Mouse (Mus musculus) liver, adult (tissue): ENCODE results near the gene Nrp1.

Experiments used
- GATA4 ChIP-seq: IDR thresholded peaks from 2 replicates; pipeline ENCODE4 v1.6.1; 2014; ENCODE audit warnings: mild to moderate bottlenecking, low read length; ENCODE audit not compliant: insufficient replicate concordance

The Nrp1 gene

DNA sequence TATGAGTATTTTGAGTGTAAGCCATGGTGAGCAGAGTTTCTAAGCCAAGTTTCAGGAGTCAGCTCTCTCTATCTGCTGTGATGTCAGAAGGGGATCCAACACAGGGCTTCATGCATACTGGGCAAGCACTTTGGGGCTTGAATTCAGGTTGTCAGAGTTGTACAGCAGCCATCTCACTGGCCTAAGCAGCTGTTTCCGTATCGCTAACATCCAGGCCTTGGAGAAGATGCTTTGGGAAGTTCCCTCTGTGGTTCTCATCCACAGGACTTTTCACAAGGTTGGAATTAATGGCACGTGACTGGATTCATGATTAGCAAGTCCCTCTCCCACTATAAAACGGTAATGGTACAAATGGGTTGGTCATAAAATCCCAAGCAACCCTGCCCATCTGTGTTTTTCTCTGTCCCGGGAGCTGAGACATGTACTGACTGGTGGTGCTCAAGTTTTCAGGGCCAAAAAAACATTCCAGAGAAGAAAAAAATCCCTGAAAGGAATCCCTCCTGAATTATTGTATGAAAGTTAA lies 36.3 kb downstream of the Nrp1 start:
- TF ChIP-seq GATA4, result no peak

DNA sequence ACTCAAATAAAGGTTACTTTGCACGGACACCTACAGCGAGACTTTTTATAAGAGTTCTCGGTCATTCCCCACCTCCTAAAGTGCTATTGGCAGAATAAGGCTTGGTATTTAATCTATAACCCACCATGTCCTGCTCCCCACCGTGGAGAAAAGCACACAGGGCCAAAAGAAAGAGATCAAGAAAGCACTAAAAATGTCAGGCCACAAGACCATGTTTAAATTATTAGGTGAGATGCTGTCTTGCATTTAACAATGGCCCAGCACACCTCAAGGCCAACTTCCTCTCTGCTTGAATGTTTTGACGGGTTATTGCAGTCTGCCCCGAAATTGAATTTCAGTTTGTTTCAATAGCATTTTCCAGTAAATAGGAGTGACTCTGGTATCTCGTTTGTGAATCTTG lies 38.6 kb downstream of the Nrp1 start:
- no peak for TF ChIP-seq GATA4

DNA sequence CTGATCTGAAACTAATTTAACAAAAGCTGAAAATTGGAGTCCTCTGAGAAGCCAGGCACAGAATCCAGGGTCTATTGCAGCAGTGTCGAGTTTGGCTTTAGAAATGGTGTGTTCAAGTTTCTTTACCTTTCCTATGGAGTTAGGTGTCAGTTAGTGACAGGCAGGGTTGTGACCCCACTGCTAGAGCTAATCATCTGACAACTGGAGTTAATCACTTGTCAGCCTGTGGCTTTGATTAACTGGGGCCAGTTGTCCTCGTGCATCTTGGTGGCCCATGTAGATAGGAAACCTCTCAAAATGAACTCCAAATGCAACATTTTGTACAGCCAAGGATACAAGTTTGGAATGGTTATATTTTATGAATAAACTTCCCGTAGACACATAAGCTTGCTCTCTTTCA lies 39.0 kb downstream of the Nrp1 start:
- no peak for TF ChIP-seq GATA4

DNA sequence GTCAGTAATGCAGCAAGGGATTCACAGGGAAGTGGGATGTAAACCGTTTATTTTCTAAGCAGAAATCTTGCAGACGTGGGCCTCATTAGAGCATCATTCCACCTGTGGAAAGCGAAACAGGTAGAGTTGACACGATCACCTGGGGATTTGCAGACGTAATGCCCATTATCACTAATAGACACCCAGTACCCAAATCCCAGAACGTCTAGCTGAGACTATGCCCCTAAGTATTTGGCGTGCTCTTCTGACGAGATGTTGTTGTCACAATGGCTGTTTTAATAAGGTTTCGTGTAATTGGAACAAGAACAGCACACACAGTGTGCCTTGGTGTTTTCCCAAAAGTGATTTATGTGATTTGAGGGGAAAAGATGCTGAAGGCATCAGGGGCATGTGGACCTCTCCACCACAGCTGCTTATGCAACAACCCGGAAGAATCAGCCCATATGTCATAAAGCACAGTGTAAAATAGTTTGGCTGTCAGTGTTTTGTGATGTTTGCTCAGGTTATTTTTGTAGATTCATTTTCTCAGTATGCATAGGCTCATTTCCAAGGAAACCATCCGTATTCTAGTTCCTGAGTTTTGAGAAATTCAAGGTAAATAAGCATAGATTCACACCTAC lies 40.2 kb downstream of the Nrp1 start:
- TF ChIP-seq GATA4, result no peak

DNA sequence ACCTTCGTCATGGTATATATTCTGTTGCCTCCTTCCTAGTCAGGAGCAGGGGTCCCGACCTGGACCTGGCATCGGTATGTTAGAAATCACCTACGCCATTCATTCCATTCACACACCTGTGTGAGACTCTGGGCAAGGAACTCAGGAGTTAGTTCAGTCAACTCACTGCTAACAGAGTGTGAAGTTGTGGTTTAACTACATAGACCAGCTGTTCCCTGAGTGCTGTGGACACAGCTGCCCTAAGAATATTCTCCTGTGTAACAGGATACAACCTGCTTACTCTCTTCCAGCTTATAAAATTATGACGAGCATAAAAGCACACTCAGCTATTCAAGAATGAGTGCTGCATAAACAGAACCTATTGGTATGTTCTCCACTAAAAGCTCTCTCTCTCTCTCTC lies 41.9 kb downstream of the Nrp1 start:
- TF ChIP-seq GATA4, result no peak

DNA sequence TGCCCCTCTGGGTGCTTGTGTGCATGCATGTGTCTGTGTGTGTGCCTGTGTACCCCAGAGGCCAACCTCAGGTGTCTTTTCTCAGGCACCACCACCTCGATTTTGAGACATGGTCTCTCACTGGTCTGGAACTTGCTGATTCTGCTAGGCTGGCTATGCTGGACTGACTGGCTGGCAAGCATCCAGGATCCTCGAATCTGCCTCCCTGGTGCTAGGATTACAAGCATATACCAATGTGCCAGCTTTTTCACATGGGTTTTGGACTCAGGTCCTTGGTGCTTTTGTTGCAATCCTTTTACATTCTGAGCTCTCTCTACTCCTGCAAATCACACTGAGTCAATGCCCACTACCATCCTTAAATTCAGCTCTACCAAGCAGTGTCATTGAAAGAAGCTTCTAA lies 46.5 kb downstream of the Nrp1 start:
- no peak for TF ChIP-seq GATA4

DNA sequence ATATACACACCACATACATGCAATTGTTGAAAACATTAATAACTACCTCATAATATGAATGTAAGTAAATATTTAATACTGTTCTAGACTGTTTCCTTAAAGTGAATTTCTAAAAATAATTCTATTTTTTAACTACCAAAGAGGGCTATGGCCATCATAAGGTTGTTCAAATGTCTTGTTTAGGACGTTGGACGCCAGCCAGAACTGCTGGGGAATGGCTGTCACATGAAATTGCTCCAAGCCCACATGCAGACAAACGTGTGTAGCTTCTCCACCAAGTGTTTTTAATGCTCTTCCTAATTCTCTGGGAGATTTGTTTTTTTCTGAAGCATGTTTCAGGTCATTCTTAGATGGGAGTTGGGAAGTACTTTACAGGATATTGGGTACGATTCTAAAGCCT lies 55.0 kb downstream of the Nrp1 start:
- no peak for TF ChIP-seq GATA4

DNA sequence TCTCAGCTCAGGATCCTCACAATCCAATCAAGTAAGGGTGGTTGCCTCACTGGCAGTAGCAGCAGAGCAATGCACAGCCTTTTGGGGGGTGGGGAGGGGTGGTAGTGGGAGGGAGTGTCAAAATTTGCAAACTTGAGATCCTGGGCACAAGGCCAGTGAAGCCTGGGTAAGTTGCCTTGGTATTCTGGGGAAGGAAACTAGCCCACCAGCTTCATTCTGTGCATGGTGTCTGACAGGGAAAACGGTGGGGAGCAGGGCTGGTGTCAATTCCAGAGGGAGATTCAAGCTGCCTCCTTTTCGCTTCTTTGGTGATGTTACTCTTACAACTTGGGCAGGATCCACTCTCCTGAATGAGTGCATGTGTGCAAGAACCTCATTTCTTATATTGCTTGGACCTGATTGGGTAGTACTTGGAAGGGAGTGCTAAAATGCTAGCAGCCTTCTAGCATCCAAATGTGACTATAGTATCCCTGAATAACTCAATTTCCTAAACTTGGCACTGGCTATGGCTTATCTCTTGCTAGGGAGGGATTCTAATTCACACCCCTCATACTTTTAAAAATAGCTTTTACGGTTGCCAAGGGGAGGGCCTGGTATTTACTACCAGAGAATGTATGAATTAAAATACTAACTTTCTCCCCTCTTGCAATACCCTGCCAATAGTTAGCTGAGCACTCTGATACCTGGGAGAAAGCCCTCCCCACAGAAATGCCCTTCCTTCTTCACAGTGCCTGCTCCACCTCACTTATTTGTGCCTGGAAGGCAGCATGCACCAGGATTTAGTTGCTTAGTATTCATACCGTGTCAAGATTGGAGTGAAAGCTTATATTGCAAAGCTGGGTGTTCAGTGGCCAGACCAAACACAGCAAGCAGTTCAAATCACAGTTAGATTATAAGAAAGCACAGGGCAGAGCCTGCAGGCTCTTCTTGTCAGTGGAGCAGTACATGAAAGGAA lies 57.6 kb downstream of the Nrp1 start:
- no peak for TF ChIP-seq GATA4

DNA sequence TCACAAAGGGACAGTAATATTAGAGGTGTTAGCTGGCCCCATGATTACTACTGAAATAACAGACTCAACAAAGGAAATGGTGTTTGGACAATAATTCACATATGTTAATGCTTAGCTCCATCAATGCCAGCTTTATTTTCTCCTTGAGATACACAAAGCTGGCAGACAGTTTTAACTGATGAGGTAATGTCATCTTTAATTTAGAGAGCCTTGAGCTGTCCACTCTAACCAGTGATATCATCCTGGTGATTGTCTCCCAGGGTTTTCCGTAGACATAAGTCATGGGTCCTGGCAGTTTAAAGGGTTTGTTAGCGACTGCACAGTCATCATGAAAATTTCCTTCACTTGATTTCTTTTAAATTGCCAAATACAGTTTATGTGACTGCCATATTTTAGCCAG lies 58.5 kb downstream of the Nrp1 start:
- no peak for TF ChIP-seq GATA4

DNA sequence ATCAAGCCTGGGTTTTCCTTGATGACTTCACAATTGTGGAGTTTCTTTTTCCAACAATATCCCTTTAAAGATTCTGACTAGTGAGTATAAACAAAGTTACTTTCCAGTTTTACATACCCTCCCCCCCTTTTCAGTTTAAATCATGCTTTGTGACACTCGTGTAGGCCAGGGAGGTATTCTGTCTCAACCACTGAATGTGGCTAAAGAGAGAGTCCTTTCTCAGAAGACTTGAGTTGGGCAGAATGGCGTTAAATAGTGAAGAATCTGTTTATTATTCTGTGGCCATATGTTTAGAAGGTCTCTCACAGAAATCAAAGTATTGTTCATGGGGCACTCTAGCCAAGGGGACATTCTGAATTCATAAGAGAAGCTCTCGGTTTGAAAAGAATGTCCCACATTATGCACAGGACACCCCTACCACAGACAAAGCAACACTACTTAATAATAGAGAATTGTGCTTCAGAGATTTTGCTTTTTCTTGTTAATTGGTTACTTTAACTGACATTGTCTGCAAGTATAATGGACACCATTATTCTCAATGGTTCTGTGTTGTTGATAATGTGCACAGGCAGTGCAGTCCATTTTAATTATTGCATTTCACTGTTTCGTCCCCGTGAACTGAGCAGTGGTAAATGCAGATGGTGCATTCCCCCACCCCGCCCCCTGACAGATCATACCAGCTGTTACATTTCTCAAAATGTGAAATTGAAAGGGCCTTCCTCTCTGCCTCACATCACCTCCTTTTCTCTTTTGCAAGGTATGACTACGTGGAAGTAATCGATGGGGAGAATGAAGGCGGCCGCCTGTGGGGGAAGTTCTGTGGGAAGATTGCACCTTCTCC lies 59.8 kb downstream of the Nrp1 start:
- no peak for TF ChIP-seq GATA4

DNA sequence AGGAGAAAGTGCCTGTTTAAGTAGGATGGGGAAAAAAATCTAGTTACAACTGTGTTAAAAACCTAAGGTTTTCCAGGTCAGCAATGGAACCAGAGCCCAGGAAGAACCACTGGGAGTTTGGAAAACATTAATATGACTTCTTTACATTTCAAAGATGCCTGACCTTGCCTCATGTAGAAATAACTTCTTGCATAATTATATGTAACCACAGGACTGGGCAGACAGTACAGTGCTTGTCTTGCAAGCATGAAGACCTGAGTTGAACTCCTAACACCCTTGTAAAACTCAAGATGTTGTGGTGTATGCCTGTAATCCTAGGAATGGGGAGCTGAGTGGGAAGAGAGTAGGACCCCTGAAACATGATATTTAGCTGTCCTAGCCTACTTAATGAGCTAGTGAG lies 61.6 kb downstream of the Nrp1 start:
- no peak for TF ChIP-seq GATA4

DNA sequence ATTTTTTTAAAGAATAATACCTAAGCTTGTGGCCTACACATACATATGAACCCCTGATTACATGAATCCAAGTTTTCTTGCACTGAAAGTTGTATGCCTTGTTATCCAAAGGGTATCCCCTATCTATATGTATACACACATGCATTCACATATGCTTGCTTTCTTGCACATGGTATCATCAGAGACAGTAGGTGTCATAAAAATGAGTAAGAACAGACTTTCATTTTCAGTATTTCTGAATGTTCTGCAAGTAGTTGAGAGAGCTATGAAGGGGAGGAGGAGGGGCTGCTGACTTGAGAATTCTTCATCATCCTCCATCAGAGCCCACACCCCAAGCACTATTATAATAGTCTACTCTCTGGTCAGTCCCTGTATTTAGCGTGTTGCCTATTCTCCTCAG lies 62.0 kb downstream of the Nrp1 start:
- TF ChIP-seq GATA4, result no peak

DNA sequence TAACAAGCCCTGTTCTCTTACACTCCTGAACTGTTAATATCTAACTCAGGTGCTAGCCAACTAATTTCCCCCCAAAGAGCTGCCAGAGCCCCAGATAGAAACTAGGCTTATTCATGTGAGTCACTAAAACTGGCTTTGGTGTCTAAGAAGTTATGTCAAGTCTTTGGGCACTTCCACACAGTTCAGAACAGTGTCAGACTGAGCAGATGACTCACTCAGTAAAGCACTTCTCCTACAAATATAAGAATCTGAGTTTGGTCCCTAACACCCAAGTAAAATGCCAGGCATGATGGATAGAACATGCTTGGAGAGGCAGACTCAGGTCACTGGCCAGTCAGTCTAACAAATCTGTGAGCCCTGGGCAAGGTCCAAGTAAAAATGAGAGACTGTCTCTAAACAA lies 65.4 kb downstream of the Nrp1 start:
- TF ChIP-seq GATA4, result no peak

DNA sequence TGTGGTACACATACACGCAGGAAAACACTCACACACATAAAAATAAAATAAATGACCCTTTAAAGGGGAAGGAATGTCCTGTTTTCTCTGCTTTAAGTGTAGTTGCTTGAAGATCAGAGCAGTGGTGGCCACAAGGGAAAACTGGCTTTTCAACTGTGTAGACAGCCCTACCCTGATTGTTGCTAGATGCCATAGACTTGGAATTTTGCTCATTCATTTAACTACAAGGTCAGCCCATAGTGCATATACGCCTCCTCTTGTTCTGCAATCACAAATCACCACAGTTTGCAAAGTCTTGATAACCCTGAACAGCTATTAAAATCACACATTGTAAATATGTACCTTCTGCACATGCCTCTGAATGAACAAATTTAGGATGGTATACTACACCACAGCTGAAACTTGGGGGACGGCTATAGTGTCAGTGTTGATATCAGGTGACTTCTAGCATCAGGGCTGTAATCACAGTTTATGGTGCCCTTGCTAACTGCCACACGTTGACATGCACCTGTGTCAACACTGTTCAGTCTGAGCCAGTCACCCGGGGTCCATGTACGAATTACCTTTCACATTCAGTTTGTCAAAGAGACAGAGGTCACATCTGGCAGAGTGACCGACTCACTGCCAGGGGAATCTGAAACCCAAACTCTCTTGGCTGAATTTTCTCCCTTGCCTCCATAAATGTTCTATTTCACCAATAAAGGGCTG lies 66.4 kb downstream of the Nrp1 start:
- TF ChIP-seq GATA4, result no peak

DNA sequence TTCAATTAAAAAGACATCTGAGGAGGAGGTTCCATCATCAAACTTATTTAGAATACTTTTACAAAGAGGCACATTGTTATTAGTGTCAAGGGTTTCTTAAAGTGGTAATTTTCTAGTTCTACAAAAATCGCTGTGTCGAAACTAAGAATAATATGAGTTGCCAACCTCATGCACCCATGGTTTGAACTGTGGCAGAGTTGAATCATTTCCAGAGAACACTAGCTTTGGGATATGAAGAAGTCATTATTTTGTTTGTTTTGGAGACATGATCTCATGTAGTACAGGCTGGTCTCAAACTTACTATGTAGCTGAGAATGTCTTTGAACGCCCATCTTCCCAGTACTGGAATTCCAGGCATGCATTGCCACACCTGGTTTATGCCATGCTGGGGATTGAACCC lies 68.7 kb downstream of the Nrp1 start:
- no peak for TF ChIP-seq GATA4
